Mouse (Mus musculus) right cerebral cortex, adult 2 months (tissue): ENCODE results near the gene Nubp2.
A peak's percentile ranks its signal among the peaks of the same experiment; 100 is the strongest.

ENCODE experiments used
- DNase-seq, 2 experiments: peaks; one replicate each; pipeline ENCODE4 v3.0.0; 2021 to 2022; ENCODE audit warnings: low spot score in 2 of 2

Nubp2 gene

DNA sequence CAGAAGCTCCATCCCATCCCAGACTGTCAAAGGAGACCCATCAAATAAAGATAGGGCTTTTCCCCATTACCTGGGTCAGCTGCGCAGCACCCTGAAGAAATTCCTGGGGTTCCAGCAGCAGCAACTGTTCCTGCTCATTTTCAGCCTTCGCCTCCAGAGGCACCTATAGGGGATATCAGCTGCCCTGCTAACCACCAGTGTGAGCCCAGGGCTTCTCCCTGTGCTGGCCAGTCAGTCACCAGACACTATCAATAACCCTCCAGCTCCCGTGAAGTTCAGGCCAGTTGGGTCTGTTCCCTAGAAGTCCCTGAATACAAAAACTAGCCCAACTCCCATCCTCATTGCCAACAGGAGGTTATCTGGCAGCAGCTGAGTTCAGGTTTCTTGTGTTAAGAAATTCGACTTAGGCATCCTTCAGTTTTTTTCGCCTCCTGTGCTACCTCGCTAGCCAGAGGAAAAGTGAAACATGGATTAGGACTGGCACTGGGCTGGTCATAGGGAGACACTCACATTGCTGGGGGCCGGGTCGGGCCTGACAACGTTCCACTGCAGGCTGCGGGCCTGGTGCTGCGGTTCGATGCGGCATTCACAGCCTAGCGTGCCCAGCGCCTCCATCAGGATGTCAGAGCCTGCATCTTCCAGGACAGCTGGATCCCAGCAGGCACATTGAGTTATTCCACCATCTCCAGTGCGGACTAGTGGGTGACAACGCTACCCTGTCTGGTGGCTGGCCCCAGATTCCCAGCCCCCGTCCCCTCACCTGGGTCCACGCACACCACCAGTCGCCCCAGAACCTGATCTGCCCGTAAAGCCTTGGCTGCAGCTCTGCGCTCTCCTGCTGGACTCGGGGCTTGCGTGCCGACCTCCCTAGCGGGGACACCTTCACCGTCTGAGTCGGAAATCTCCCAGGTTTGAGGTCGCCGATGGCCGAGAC lies 8.2 kb upstream of the Nubp2 start:
- no peak for DNase-seq

DNA sequence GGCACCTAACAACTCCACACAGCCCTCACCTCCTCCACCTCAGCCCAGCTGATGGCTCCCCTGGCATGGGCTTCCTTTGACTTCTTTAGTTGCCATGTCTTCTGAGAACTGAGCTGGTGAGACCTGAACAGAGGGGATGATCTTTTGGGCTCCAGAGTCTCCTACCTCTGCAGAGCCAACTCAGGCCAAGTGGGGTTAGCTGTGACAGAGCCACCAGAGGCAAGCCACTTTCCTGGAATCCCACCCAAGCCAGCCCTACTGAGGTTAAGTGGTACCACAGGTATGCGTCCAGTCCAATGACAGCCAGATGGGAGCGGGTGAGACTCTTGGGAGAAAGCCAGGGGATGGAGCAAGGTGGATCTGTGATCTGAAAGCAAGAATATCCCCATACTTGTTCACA lies 7.1 kb upstream of the Nubp2 start:
- DNase-seq = no peak

DNA sequence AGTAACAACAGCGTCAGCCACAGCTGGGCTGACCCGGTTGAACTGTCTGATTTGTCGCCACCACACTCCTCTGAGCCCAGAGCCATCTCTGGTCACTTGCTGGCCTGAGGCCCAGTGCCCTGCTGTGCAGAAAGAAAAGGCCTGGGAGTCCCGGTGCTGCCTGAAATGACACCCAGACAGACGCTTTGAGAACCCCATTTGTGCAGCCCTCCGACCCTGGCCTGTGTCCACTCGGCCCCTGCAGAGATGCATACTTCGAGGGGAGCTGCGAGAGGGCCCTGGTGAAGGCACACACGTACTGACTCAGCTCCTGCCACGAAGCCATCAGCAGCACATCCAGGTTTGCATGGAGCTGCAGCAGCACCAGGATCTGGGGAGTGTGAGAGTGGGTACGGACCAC lies 6.6 kb upstream of the Nubp2 start:
- DNase-seq = no peak

DNA sequence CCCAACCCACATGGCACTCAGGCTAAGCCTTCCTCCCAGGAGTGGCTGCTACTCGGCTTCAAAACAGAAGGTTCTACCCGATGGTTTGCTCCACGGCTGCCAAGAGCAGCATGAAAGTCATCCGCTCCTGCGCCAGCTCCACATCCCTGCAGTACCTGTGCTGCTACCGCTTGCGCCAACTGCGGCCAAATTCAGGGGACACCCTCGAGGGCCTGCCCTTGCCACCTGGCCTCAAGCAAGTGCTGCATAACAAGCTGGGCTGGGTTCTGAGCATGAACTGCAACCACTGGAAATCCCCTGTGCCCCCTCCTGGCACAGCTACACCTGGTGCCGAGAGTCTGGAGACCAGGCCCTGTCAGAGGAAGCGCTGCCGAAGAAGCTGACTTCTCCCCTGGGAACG lies 5.2 kb upstream of the Nubp2 start:
- no peak for DNase-seq

DNA sequence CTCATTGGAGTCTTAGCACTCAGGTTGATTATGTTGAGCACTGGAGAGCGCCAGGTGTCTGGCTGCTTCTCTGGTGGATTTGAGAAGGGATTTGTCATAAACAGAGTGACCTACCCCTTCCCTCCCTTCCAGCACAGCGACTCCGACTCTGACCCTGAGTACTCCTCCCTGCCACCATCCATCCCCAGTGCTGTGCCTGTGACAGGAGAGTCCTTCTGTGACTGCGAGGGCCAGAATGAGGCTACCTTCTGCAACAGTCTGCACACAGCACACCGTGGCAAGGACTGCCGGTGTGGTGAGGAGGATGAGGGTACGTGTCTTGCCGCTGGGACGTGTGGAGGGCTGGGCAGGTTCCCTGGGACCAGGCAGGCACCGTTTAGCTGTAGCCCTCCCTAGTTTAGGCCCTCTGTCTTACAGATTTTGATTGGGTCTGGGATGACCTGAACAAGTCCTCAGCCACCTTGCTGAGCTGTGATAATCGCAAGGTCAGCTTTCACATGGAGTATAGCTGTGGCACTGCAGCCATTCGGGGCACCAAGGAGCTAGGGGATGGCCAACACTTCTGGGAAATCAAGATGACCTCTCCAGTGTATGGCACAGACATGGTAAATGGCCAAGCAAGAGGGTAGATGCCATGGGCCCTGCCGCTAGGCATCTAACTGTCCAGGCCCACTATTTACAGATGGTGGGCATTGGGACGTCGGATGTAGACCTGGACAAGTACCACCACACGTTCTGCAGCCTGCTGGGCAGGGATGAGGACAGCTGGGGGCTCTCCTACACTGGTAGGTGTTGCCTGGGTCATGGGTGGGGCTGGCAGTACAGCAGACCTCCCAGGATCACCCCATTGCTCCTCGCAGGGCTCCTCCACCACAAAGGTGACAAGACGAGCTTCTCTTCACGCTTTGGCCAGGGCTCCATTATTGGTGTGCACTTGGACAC lies 4.3 kb upstream of the Nubp2 start:
- DNase-seq = no peak

DNA sequence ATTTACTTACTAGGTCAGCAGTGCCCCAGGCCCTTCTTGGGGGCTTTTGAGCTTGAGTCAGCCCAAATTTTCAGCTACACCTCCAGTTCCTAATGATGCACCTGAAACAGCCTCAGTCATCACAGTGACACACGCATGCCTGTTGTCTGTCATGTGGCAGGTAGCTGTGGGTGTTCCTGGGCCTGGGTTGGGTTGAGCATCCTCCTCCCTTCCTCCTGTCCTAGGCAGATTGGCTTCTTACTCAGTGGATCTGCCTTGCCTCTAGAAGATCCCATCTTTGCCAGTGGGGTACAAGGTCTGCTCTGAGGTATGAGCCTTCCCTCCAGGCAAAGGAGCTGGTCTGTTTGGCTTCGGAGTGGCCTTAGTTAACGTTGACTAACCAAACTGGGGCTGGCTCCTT lies 2.7 kb upstream of the Nubp2 start:
- DNase-seq = no peak

DNA sequence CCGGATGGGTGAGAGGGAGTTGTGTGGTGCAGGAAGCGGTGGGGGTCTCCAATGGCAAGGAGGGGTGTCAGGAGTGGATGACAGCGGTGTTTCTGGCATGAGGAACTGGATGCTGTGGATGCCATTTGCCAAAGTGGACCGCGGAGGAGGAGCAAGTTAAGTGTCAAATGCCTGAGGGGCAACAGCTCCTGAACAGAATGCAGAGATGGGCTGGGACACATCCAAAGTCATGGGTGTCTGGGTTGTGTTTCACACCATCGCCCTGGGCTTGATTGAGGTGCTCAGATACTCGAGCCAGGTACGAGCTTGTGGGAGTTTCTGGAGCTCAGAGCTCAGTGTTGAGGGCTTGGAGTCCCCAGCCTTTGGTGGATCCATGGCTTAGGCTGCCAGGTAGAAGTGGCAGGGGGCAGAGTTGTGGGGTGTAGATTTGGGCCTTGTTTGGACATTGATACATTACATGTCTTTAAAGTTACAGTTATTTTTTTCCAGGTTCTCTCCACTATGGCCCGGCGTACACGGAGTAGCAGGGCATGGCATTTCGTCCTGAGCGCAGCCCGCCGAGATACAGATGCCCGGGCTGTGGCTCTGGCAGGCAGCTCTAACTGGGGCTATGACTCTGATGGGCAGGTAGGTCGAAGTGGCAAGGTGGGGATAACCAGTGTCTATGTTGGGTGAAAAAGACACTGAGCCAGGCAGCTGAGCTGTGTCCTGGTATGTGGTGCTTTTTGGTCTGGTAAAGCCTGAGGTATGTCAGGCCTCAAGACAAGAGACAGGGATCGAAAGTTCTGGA lies 1.3 kb upstream of the Nubp2 start:
- no peak for DNase-seq

DNA sequence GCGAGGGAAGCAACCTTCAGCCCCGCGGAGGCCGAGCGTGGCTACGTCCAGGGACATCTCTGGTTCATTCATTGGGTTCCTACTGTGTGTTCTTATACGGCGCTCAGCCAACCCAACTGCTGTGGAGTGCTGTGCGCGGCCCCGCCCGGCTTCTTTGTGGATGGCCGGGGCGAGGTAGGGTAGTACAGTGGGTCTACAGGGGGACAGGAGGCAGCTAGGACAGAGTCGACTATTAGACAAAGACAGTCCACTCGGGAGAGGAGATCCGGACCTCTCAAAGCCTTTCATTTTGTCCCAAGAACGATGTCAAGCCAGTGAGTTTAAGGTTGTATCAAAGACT lies 753 bp upstream of the Nubp2 start:
- peak in 1 of 2 experiments; percentile 57 for DNase-seq

DNA sequence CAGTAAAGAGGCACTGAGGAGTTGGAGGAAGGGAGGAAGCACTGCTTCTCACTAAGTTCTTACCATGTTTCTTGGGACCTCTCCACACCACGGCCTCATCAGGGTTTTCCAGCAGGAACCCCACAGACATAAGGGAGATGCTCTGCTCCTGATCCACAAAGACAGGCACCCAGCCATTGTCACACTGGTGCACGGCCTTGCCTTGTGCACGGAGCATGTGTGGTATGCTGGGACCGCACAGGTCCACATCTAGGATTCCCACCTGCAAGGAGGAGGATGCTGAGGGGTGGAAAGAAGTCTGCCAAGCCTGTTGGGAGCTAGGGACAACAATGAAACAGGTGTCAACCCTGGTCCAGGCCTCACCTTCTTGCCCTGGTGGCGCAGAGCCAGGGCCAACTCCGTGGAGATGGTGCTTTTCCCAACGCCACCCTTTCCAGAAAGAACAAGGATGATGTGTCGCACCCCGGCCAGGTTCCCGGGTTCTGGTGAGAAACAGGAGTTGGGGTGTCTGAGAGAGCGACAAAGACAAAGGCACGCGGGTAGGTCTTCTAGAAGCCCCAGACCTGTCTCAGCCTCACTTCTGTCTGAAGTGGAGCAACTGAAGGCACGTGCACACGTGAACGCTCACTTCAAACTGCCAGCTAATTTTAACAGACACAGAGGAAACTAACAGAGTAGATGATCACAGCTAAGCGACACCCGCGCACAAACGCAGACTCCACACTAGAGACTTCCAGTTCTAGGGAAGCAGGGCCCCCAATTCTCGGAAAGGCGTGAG lies 604 bp downstream of the Nubp2 start:
- no peak for DNase-seq

DNA sequence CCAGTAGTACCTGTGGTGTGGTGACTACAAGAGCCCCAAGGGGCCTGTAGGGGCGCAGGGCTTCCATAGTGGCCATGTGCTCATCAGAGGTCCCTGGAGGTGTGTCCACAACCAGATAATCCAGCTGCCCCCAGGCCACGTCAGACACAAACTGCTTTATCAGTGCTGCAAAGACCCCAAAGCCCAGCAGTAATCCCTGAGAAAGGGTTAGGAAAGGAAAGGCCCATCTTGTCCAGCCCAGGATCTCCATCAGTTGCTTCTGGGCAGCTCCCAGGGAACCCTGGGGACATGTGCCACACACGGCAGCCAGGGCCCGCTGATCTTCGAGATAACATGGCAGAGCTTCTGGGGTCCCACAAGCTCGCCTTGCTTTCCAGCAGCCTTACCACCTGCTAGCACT lies 1.8 kb downstream of the Nubp2 start:
- DNase-seq = no peak

DNA sequence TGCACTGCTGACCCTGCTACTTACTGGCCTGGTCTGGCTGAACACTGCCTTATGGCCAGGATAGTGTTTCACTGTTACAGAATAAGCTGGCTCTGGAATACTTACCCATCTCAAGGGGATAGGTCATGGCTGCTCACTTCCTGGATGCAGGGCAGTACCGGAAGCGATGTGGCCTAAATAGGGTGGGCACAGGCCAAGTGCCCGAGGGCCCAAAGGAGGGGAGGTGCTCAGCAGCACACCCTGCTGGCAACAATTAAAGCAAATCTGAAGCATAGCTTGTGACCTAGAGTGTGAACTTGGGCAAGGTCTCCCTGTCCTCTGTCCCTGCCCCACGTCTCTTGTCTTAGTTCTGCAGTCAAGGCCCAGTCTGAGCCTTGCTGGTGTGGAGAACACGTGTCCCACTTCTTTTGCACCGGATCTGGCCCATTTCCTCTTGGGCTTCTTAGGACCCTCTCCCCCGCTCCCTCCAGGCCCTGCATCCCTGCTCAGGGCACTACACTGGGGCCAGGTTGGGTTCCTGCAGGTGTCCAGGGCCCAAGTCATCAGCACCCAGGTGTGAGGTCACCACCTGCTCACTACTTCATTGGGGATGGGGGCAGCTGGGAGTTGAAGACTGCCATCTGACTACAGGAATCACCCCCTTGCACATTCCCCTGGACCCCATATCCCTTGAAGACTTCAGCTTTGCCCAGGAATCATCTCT lies 4.3 kb downstream of the Nubp2 start:
- DNase-seq = no peak

DNA sequence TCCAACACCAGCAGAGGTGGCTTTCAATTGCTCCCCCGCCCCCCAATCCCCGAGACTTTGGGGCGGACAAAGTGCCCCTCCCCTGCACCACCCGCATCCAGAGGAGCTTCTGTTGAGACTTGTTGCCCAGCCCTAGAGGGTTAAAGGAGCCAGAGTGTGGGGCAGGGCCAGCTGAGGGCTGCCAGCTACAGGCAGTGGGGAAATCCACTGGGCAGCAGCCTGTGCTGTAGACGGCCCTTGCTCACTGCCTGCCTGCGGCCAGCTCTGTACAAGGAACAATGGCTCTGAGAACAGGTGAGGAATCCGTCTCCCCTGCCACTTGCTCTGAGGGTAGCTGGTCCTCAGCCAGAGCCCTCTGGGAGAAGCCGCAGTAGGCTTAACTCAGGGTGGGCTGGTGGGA lies 7.6 kb downstream of the Nubp2 start:
- DNase-seq = no peak

DNA sequence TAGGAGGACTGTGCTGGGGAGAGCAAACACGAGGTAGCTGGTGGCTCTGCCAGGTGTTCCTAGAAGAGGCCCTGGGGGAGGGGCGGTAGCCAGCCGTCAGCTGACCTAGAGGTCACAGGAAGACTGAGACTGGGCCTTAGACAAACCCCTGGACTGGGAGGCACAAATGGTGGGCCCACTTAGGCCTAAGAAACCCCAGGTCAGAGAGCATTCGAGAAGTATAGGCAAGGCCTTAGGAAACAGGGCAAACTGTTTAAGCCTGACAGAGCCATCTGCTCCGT lies 8.1 kb downstream of the Nubp2 start:
- no peak for DNase-seq

DNA sequence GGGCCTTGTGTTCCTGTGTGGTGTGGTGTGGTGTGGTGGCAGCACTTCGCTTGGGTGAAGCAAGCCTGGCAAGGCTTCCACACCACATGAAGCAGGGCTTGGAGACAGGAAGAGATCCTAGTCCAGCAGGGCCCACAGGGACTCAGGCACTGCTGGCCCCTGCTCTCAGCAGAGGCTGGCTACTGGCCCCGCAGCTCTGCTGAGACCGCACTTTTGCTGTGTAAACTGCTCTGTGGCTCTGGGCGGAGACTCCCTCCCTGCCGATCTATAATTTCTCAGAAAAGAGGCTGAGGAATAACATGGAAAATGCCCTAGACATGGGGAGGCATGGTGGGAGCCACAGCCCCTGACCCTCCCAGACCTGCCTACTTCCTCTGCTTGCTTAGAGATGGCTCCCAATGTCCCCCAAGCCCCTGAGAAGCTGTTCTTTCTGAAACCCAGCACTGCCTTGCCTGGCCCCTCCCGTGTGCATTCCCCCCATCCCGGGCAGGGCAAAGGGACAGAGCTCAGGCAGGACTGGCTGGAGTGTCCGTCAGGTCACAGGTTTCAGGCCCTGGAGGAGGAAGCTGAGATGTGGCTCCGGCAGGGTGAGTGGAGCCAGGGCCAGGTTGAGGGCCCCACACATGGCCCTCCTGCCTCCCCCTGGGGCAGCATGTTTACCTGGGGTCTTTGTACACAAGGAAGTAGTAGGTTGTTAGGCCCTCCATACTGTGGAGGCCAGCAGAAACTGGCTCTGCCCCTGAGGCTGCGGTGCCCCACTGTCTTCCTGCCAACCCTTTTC lies 8.6 kb downstream of the Nubp2 start:
- DNase-seq = no peak

DNA sequence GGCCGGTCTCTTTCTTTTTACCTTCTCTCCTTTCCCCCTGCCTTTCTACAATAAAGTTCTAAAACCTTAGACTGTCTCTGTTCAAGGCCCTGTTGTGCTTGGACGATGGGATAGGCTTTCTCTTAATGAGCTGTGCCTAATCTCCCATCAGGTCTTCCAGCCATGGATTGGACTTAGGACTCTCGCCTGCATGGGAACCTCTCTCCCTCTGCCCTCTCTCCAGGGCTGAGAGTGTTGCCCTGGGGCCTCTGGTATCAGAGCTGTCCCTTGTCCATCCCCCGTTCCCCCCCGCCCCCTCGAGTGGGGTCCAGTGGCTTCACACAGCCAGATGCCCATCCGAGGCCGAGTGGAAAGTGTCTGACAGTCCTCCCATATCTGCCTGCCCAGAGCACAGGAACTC lies 11.2 kb downstream of the Nubp2 start:
- no peak for DNase-seq

DNA sequence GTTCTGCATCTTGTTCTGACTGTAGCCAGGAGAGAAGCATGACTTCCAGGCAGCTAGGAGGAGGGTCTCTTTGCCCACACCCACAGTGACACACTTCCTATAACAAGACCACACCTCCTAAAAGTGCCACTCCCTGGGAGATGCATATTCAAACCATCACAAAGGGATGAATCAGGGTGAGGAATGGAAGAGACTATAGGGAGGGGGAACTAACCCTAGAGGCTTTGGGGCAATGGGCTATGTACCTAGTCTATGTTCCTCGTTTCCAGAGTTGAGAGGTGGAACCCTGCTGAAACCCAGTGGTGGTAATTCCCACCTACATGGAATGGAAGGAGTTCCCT lies 11.8 kb downstream of the Nubp2 start:
- no peak for DNase-seq

DNA sequence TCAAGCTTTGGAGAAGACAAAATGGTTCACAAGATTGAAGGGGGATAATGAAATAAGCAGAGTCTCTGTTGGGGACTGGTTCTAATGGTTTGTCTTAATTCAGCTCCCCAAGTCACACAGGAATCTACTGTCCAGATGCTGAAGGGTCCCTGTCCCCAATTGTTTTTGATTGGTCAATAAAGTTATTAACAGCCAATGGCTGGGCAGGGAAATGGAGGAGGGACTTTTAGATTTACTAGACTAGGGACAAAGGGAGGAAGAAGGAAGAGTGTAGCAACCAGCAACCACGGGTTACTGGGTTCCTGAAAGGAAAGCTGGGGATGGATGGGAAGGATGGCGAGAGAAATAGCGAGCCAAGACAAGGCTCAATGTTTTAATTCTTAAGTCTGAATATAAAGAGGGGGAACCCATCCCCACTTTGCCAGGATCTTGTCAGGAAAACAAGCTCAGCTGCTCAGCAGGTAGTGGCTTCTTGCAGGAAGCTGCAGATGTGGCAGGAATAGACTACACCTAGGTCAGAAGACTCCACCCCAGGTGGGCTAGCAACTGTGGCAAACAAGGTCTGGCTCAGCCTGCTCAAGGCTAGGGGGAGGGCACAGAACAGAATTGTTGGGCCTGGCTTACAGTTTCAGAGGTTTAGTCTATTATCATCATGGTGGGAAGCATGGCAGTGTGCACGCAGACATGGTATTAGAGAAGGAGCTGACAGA lies 12.3 kb downstream of the Nubp2 start:
- no peak for DNase-seq

DNA sequence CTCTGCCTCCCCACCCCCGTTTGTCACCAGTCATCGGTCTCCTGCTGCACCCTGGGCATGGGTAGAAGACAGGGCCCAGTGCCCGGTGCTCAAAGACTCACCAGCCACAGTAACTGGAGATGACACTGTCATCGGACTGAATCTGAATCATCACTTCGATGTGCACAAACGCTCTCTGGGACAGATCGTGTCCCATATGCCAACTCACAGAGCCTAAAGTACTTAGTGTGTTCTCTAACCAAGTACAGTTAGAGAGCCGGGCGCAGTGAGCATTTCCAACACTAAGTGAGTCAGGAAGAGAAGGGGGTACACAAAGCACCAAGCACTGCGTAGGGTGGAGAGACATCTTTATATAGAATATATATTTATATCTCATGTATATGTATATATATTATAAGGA lies 18.2 kb downstream of the Nubp2 start:
- peak in 1 of 2 experiments; percentile 27 for DNase-seq

DNA sequence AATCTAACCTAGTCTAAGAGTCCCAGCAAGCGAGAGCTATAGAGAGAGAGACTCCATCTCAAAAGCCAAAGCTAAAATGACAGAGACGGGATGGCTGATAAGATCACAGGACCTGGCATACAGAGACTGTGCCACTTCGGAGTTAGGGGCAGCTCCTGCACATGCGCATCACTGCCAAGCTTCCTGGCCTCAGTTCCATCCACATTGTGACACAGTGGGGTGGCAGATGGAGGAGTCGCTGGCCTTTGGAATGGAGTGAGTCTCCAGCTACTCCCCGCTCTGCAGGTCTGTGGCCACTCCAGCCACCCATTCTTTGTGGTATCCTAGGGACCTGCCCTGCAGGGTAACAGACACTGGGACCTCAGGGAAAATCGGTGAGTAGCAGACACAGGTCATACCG lies 20.4 kb downstream of the Nubp2 start, which contains the start of gene Igfals:
TSS of gene Igfals (plus strand) at position 222 of the 400 bp plus-strand sequence.
- no peak for DNase-seq
